Mouse (Mus musculus): ENCODE data around the gene Emcn.

Emcn gene

GRCm38 (mm10) chr3:137340938-137341337 is at the start of gene Emcn:
Emcn (plus strand) TSS chr3:137341067.
- no peak for DNase-seq (ENCODE audit: low read depth)

GRCm38 (mm10) chr3:137293174-137293591 is 47.7 kb upstream of the Emcn start:
- DNase-seq (ENCODE audit: low read depth): no peak

- no peak for DNase-seq (ENCODE audit: low read depth)
Measured at GRCm38 (mm10) chr3:137298230-137298629, 42.6 kb upstream of the Emcn start.

- no peak for DNase-seq (ENCODE audit: low read depth)
Measured at GRCm38 (mm10) chr3:137300210-137300609, 40.7 kb upstream of the Emcn start.

- no peak for DNase-seq (ENCODE audit: low read depth)
Measured at GRCm38 (mm10) chr3:137301195-137301594, 39.7 kb upstream of the Emcn start.

- DNase-seq (ENCODE audit: low read depth): no peak
Measured at GRCm38 (mm10) chr3:137302804-137303203, 38.1 kb upstream of the Emcn start.

- DNase-seq (ENCODE audit: low read depth): no peak
Measured at GRCm38 (mm10) chr3:137309959-137310358, 30.9 kb upstream of the Emcn start.

- no peak for DNase-seq (ENCODE audit: low read depth)
Measured at GRCm38 (mm10) chr3:137312540-137312939, 28.3 kb upstream of the Emcn start.

GRCm38 (mm10) chr3:137313775-137314362 is 27.0 kb upstream of the Emcn start:
- no peak for DNase-seq (ENCODE audit: low read depth)

GRCm38 (mm10) chr3:137318371-137318770 is 22.5 kb upstream of the Emcn start:
- DNase-seq (ENCODE audit: low read depth): no peak

GRCm38 (mm10) chr3:137319950-137320349 is 20.9 kb upstream of the Emcn start:
- no peak for DNase-seq (ENCODE audit: low read depth)

GRCm38 (mm10) chr3:137322304-137322703 is 18.6 kb upstream of the Emcn start:
- no peak for DNase-seq (ENCODE audit: low read depth)

- DNase-seq (ENCODE audit: low read depth): no peak
Measured at GRCm38 (mm10) chr3:137329898-137330297, 11.0 kb upstream of the Emcn start.

- DNase-seq (ENCODE audit: low read depth): no peak
Measured at GRCm38 (mm10) chr3:137330950-137331349, 9.9 kb upstream of the Emcn start.

GRCm38 (mm10) chr3:137332531-137332930 is 8.3 kb upstream of the Emcn start:
- DNase-seq (ENCODE audit: low read depth): no peak

- no peak for DNase-seq (ENCODE audit: low read depth)
Measured at GRCm38 (mm10) chr3:137335957-137336356, 4.9 kb upstream of the Emcn start.

GRCm38 (mm10) chr3:137343446-137343845 is 2.6 kb downstream of the Emcn start:
- no peak for DNase-seq (ENCODE audit: low read depth)

GRCm38 (mm10) chr3:137351882-137352281 is 11.0 kb downstream of the Emcn start:
- no peak for DNase-seq (ENCODE audit: low read depth)

GRCm38 (mm10) chr3:137356697-137357096 is 15.8 kb downstream of the Emcn start:
- DNase-seq (ENCODE audit: low read depth): no peak

- DNase-seq (ENCODE audit: low read depth): no peak
Measured at GRCm38 (mm10) chr3:137367123-137367825, 26.4 kb downstream of the Emcn start.

- no peak for DNase-seq (ENCODE audit: low read depth)
Measured at GRCm38 (mm10) chr3:137367826-137368325, 27.0 kb downstream of the Emcn start.

- DNase-seq (ENCODE audit: low read depth): no peak
Measured at GRCm38 (mm10) chr3:137372854-137373253, 32.0 kb downstream of the Emcn start.

GRCm38 (mm10) chr3:137382311-137382710 is 41.4 kb downstream of the Emcn start:
- no peak for DNase-seq (ENCODE audit: low read depth)

GRCm38 (mm10) chr3:137395588-137395987 is 54.7 kb downstream of the Emcn start:
- DNase-seq (ENCODE audit: low read depth): no peak
